Mouse (Mus musculus) brain, embryonic 18.5 days (tissue): ENCODE results near the gene Krt13.

Experiments
- DNase-seq: peaks from one replicate; pipeline ENCODE4 v3.0.0-alpha.2; 2012; ENCODE audit warnings: low read depth, low spot score

Gene Krt13

DNA sequence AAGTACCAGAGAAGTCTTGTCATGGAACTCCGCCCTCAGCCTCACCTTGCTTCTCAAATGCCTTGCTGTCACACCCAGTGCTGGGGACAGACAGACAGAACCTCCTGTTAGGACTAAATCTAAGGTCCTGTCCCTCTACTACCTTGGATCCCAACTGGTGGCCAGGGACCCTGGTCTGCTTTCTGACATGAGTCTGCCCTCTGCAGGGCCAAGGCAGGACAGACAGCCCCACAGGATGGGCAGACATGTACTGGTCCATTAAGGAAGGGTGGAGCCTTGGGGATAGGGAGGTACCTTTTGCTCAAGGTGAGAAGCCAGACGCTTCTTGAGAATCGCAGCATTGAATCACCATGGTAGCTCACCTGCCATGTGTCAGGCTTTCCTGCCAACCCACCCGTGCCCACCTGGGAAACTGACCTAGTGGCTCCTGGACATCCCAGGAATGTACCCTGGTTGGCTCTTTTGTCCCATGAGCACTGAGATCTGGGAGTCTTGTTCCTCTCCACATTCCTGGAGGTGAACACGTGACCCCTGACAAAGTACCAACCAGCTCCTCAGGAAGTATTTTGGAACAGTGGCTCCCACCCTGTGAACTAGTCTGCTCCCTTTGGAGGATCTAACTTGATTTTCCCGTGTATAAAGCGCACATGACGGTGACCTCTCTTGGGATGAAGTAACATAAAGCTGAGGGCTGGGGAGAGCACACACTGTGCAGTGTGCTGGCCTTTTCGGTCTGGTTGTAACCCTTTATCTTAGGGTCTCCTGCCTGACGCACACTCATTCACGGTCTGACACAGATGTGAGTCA lies 8.2 kb downstream of the Krt13 start:
- DNase-seq = no peak

DNA sequence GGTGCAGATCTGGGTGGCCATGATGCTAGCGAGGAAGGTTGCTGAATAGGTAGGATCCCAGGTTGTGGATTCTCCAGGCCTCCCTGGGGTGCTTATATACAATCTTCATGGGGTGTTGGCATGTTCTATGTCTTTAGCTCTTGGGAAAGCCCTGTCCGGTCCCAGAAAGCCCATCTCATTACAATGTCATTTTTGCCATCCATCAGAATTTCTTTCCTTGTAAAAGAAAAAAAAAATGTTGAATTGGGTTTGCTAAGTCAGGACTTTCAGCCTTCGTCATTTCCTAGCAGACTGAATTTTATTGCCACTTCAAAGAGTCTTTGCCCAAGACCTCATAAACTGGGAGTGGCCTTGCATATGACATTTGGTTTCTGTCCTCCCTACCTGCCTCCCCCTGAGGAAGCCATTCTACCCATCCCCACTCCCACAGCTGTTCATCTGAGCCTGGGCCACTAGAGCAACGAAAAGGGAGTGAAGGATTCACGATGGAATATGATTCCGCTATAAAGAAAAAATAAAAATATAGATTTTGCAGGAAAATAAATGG lies 15.7 kb downstream of the Krt13 start, which contains the start of gene Krt36:
Gene Krt36, minus strand, starts transcription at position 51 of the 547 bp plus-strand sequence.
- DNase-seq = no peak

DNA sequence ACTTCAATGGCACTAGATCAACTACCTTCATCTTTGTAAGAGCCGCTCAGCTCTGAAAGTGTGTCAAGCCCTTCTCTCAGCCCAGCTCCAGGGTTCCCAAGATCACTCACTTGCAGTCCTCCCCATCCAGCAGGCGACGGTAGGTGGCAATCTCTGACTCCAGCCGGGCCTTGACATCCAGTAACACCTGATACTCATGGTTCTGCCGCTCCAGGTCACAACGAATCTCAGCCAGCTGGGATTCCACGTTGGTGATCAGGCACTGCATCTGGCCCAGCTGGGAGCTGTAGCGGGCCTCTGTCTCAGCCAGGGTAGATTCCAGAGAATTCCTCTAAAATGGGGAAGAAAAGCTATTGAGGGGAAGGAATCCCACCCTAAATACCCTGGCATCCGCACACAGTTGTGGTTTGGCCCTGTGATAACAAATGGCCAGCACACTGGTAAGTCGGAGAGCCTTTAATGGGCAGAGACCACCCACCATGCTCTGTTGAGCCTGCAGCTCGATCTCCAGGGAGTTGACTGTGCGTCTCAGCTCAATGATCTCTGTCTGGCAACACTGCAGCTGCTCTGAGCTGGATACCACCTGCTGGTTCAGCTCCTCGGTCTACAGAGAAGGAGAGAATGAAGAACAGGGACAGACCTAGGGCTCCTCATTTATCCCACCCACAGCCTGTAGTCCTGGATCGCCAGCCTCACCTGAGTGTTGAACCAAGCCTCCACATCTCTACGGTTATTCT lies 18.5 kb downstream of the Krt13 start:
- no peak for DNase-seq

DNA sequence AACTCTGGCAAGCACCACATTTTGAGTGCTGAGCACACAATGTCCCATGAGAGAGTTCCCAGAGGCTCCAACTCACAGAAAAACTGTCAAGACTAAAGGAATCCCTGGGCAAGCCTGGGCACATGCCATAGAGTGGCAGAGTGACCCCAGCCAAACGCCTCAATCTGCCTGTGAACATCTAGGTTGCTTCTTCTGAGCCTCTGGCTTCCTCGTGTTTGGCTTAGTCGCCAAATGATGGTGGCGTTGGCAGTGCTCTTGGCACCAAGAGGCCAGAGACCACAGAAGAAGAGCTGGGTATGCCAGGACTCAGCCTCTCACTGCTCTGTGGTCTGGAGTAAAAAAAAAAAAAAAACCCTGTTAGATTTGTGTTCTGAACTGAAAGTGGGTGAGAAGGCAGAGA lies 21.0 kb downstream of the Krt13 start:
- no peak for DNase-seq

DNA sequence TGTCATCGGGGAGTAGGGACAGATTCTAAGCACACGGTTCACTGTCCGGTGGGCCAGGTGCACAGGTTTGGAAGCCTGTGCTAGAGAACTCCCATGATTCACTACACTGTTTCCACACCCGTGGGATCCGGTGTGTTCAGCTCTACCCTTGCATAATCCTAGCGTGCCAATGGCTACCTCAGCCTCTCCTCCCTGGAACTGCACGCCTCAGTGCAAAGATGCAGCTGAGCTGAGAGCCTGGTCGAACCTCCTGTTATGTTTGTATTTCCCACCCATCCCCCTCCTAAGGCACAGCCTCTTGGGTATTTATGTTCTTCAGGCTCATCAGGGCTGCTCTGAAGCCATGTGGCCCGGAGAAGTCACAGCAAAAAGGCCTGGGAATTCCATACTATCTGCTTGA lies 23.5 kb downstream of the Krt13 start:
- no peak for DNase-seq

DNA sequence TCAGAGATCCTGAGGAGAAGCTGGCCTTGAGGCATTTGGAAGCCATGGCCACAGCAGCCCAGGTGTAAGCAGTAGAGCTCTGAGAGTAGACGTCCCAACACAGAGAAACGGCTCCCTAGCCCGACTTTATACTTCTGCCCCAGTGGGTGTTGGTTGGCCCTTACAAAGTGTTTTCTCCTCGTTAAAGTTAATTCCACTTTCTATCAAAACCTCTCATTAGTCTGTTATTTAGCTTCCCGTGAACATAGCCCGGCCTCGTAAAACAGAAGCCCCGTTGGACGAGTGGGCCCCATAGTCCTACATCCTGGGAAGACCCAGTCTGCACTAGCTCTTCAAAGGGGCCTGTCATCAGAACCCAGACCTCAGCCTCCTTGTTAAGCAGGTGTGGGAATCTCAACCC lies 25.2 kb downstream of the Krt13 start, which contains the start of gene Krt35:
Gene Krt35, minus strand, starts transcription at position 101 of the 400 bp plus-strand sequence.
- no peak for DNase-seq

DNA sequence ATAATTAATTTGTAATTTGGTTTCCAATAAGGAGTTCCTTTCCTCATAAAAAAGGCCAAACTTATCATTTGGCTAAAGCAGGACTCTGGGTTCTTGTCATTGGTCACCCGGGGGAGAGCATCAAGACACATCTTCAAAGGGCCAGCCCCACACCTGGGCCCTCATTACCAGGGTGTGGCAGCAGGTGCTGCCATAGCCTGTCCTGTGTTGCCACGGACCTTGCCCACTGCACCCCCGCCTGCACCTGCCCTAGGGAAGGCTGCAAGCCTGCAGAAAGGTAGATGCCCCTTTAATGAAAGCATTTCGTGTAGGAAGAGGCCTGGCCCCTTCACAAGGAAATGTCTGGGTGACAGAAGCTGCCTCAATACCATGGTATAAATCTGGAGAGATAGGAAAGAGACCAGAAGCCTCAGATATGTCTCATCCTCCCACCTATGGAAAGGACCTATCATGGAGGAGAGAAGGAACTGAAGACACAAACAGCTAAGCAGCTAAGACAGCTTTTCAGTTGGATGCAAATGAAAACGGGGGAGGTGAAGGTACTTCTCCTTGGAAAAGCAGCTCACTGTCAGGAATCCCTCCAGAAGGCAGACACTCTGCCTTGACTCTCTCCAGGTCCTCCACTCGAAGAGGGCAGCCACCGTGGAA lies 32.9 kb downstream of the Krt13 start:
- no peak for DNase-seq

DNA sequence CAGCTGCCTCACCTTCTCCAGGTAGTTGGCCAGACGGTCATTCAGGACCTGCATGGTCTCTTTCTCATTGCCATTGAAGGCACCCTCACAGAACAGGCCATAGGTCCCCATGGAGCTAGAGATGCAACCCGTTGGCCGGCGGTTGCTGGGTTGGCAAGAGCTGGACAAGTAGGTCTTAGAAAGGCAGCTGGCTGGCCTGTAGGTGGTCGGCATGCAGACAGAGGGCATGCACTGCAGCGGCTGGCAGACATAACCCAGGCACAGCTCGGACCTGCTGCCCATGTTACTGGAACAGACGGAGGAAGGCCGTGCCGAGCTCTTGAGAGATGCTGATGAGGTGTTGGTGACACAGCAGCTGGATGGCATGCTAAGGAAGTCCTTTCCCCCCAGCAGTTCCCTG lies 33.5 kb downstream of the Krt13 start, which contains the start of gene Krt32:
Gene Krt32, minus strand, starts transcription at position 366 of the 400 bp plus-strand sequence.
- DNase-seq = no peak

DNA sequence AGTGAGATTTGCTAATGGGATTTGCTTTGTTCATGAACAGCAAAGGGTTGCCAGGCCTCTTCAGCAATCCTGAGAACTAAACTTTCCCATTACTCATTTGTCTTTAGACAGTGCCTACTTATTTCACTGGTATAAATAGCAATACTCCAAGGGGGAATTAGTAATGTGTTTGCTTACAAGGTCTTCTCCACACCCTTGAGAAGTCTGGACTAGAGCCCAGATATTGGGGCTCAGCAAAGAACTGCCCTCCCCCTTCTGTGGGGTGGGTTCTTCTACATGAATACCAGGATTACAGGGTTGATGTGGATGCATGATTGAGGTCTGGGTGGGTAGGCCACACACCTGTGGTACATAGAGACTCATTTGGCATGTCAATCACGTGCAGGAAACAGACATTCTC lies 47.5 kb downstream of the Krt13 start:
- no peak for DNase-seq
